Mouse (Mus musculus): ENCODE data around the gene Camsap2.

Gene Camsap2

GRCm38 (mm10) chr1:136254503-136255065, 91.3 kb downstream of the Camsap2 start:
- no peak for DNase-seq

GRCm38 (mm10) chr1:136253472-136253871, 92.4 kb downstream of the Camsap2 start:
- DNase-seq: no peak

GRCm38 (mm10) chr1:136249662-136250061, 96.2 kb downstream of the Camsap2 start:
- DNase-seq: no peak

- no peak for DNase-seq
These were observed 98.5 kb downstream of the Camsap2 start for GRCm38 (mm10) chr1:136247393-136247792.

- DNase-seq: no peak
These were observed 101.4 kb downstream of the Camsap2 start for GRCm38 (mm10) chr1:136244469-136244868.

- DNase-seq: no peak
These were observed 104.1 kb downstream of the Camsap2 start for GRCm38 (mm10) chr1:136241801-136242200.

- no peak for DNase-seq
These were observed 107.4 kb downstream of the Camsap2 start for GRCm38 (mm10) chr1:136238495-136238894.

GRCm38 (mm10) chr1:136234595-136235092, 111.3 kb downstream of the Camsap2 start:
- no peak for DNase-seq

- DNase-seq: peak; percentile 31
These were observed 111.9 kb downstream of the Camsap2 start, which contains the start of gene Inava for GRCm38 (mm10) chr1:136233892-136234594. Gene Inava (minus strand): TSS chr1:136234264.

- DNase-seq: no peak
These were observed 112.7 kb downstream of the Camsap2 start for GRCm38 (mm10) chr1:136232986-136233790.

GRCm38 (mm10) chr1:136232285-136232926, 113.5 kb downstream of the Camsap2 start:
- no peak for DNase-seq

- no peak for DNase-seq
These were observed 114.3 kb downstream of the Camsap2 start for GRCm38 (mm10) chr1:136231596-136231995.

GRCm38 (mm10) chr1:136230201-136230600, 115.7 kb downstream of the Camsap2 start:
- DNase-seq: no peak

- no peak for DNase-seq
These were observed 116.9 kb downstream of the Camsap2 start for GRCm38 (mm10) chr1:136229040-136229373.

GRCm38 (mm10) chr1:136228328-136229039, 117.4 kb downstream of the Camsap2 start:
- no peak for DNase-seq

GRCm38 (mm10) chr1:136227870-136228269, 118.0 kb downstream of the Camsap2 start:
- no peak for DNase-seq

GRCm38 (mm10) chr1:136226626-136227025, 119.3 kb downstream of the Camsap2 start:
- DNase-seq: no peak

- DNase-seq: no peak
These were observed 120.1 kb downstream of the Camsap2 start for GRCm38 (mm10) chr1:136225846-136226245.

GRCm38 (mm10) chr1:136223758-136224342, 122.1 kb downstream of the Camsap2 start:
- no peak for DNase-seq

GRCm38 (mm10) chr1:136222386-136222785, 123.5 kb downstream of the Camsap2 start:
- DNase-seq: no peak

- DNase-seq: no peak
These were observed 125.7 kb downstream of the Camsap2 start for GRCm38 (mm10) chr1:136220037-136220871.

All from cerebellum, adult 9-11 months (tissue).